Mouse (Mus musculus) heart, embryonic 14.5 days (tissue): ENCODE results near the gene Nfya. TPM values are rescaled to one million over a fixed set of nuclear protein-coding genes. Genes with fewer than 3 reads are reported as not detected.

Experiments
- ATAC-seq: fragments of 200-750 bp; cut with Nextera tagmentation; 2 replicates; pipeline ENCODE4 v1.8.0; 2017; ENCODE audit warnings: low read depth, moderate TSS enrichment; ENCODE audit not compliant: insufficient number of reproducible peaks, insufficient read depth, low FRiP score
- H3K27ac ChIP-seq, 2 experiments: fragments of 200-500 bp in 1 of 2; fragments of 300-500 bp in 1 of 2; sonication (generic) in 1 of 2; replicated peaks in 1 of 2; 2 replicates each; pipeline ENCODE4 v1.5.1; 2012 to 2014; ENCODE audit warnings: low read depth in 2 of 2, low read length in 2 of 2, control low read depth in 1 of 2, mild to moderate bottlenecking in 1 of 2, mixed read lengths in 1 of 2; ENCODE audit not compliant: control insufficient read depth in 1 of 2, insufficient read depth in 1 of 2
- H3K27me3 ChIP-seq: fragments of 300-500 bp; sonication (generic); 2 replicates; pipeline ENCODE4 v1.6.1; 2014; ENCODE audit warnings: mild to moderate bottlenecking, low read length, control low read depth; ENCODE audit not compliant: control insufficient read depth, insufficient read depth
- H3K36me3 ChIP-seq: fragments of 300-500 bp; sonication (generic); 2 replicates; pipeline ENCODE4 v1.6.1; 2014; ENCODE audit warnings: mild to moderate bottlenecking, control low read depth, low read length, mixed read lengths; ENCODE audit not compliant: control insufficient read depth, insufficient read depth
- H3K4me1 ChIP-seq, 2 experiments: fragments of 200-500 bp in 1 of 2; fragments of 300-500 bp in 1 of 2; sonication (generic) in 1 of 2; 2 replicates each; pipeline ENCODE4 v1.6.1; 2012 to 2014; ENCODE audit warnings: low read length in 2 of 2, control low read depth in 1 of 2, mixed read lengths in 1 of 2; ENCODE audit not compliant: control insufficient read depth in 2 of 2, insufficient read depth in 2 of 2
- H3K4me2 ChIP-seq: fragments of 300-500 bp; sonication (generic); 2 replicates; pipeline ENCODE4 v1.6.1; 2014; ENCODE audit warnings: mild to moderate bottlenecking, low read length
- H3K4me3 ChIP-seq, 2 experiments: fragments of 200-500 bp in 1 of 2; fragments of 300-500 bp in 1 of 2; sonication (generic) in 1 of 2; 2 replicates each; pipeline ENCODE4 v1.5.1; 2012 to 2014; ENCODE audit warnings: low read length in 2 of 2, mild to moderate bottlenecking in 2 of 2, control low read depth in 1 of 2, low read depth in 1 of 2, moderate library complexity in 1 of 2; ENCODE audit not compliant: control insufficient read depth in 1 of 2, insufficient read depth in 1 of 2
- H3K9ac ChIP-seq: fragments of 300-500 bp; sonication (generic); 2 replicates; pipeline ENCODE4 v1.6.1; 2014; ENCODE audit warnings: mild to moderate bottlenecking, low read length
- H3K9me3 ChIP-seq: fragments of 300-500 bp; sonication (generic); 2 replicates; pipeline ENCODE4 v1.6.1; 2016; ENCODE audit warnings: low read length, control low read depth; ENCODE audit not compliant: control insufficient read depth
- WGBS: fragments of 180-500 bp; shearing (Covaris S2); extraction: QIAGEN DNeasy Blood & Tissue Kit; methylation state at CpG from one replicate; pipeline ENCODE4 v1.1.7; 2014; 5-methylcytosine and 5-hydroxymethylcytosine counted together
- polyA plus RNA-seq: library from polyadenylated mRNA; unstranded; fragments of >200 nt; fragmentation: Nextera tagmentation; extraction: Ambion mirVana; gene quantifications from 2 replicates; pipeline ENCODE4 v1.2.1, GENCODE M21; 2014

Gene Nfya
- polyA plus RNA-seq, 1 experiment from 2014 or later: 13.5 TPM

DNA sequence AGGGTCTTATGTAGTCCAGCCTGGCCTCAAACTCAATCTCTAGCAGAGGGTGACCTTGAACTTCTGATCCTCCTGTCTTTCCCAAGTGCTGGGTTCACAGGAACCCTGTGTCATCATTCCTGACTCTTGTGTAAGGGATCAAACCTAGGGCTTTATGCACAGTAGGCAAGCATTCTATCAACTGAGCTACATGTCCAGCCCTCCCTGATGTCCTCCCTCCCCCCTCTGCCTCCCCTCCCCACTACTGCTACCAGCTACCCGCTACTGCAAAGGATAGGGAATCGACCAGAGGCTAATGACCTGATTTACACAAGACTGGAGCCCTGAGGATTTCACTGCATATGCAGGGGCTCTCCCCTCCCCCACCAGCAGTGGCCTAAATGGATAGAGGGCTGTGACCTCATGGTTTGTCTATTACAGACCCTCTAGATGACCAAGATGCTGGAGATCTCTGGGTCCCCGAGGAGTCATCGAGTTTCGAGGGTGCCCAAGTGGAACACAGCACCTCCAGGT, 59.0 kb downstream of the Nfya start:
- Histone ChIP-seq H3K9ac (no peak overlapping the region), H3K4me1 (no peaks in the 10 kb centered on the region), H3K4me3 (no peak overlapping the region), H3K4me2 (no peak overlapping the region), H3K27me3 (no peaks in the 10 kb centered on the region), H3K36me3 (no peaks in the 10 kb centered on the region), H3K27ac (no peak overlapping the region), H3K9me3 (no peaks in the 10 kb centered on the region)
- ATAC-seq: no peak
- 74% methylated on average over 5 of the region's 5 CpGs for WGBS

DNA sequence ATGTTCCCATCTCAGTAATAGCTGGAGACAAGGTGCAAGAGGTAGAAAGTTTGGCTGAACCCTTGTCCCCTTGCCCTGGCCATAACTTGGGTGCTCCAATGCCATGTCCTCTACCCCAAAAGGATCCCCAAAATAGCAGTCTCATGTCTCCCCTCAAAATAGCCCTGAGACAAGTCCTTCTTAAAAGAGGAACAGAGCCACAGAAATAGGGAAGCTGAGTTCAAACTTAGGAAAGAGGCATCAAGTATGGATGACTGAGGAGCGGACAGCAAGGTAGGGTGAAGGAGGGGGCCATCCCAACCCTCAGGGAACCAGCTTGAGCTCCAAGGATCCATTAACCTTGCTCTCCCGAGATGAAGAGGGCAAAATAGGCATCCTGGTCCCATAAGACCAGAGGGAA, 62.4 kb downstream of the Nfya start:
- no peaks in the 10 kb centered on the region for H3K27me3 ChIP-seq
- H3K9me3 ChIP-seq: no peaks in the 10 kb centered on the region
- H3K27ac ChIP-seq: no peak overlapping the region
- 59% methylated on average over 2 of the region's 2 CpGs for WGBS
- no peak overlapping the region for H3K4me2 ChIP-seq
- no peaks in the 10 kb centered on the region for H3K36me3 ChIP-seq
- no peaks in the 10 kb centered on the region for H3K4me1 ChIP-seq
- no peak for ATAC-seq
- H3K9ac ChIP-seq: no peak overlapping the region
- H3K4me3 ChIP-seq: no peak overlapping the region

DNA sequence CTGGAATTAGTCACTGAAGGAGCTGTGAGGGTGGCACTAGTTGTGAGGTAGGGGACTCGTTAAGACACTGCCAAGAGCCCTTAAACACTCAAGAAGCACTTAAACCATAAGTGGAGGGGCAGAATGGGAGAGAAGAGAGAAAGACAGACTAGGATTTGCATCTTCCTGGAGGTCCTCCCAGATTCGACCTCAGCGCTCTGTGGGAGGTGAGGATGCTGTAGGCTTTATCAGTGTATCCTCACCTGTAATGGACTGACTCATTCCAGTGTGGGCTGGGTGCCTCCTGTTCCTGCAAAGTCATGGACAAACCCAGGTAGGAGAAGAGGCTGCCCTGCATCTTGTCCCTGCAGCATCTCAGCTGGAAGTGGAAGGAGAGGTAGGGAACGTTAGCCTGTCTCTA, 62.9 kb downstream of the Nfya start:
- H3K36me3 ChIP-seq: no peaks in the 10 kb centered on the region

DNA sequence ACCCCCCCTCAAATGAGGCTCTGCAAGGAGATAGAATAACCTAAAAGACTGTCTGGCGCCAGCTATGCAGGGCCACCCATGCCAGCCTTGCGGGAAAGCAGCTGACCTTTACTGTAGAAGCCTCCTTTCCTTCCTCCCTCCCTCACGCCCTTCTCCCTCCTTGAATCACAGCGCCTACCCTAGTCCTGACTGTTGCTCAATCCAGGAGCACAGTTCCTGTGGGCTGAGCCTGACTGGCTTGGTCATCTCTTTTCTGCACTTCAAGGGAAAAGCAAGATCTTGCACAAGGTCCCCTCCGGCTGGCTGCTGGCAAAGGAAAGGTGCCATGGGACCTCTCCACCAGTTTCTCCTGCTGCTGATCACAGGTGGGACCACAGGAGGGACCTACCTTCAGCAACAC, 63.5 kb downstream of the Nfya start, which contains the start of gene Trem2:
TSS of gene Trem2 (plus strand) at position 171 of the 400 bp plus-strand sequence.
- 71% methylated on average over 5 of the region's 5 CpGs for WGBS
- H3K4me1 ChIP-seq: no peaks in the 10 kb centered on the region
- no peak within 1 kb of the TSS for H3K4me3 ChIP-seq
- H3K9ac ChIP-seq: no peak within 1 kb of the TSS
- ATAC-seq: no peak
- no peaks in the 10 kb centered on the region for H3K27me3 ChIP-seq
- no peaks in the 10 kb centered on the region for H3K9me3 ChIP-seq
- H3K27ac ChIP-seq: no peak within 1 kb of the TSS
- no peaks in the 10 kb centered on the region for H3K36me3 ChIP-seq
- H3K4me2 ChIP-seq: no peak within 1 kb of the TSS

More for the DNA sequence above, 62.9 kb downstream of the Nfya start:
- Histone ChIP-seq H3K4me2 (no peak overlapping the region), H3K4me3 (no peak overlapping the region), H3K27ac (no peak overlapping the region), H3K4me1 (no peaks in the 10 kb centered on the region), H3K9me3 (no peaks in the 10 kb centered on the region), H3K27me3 (no peaks in the 10 kb centered on the region), H3K9ac (no peak overlapping the region)
- 55% methylated on average over 4 of the region's 4 CpGs for WGBS
- no peak for ATAC-seq

DNA sequence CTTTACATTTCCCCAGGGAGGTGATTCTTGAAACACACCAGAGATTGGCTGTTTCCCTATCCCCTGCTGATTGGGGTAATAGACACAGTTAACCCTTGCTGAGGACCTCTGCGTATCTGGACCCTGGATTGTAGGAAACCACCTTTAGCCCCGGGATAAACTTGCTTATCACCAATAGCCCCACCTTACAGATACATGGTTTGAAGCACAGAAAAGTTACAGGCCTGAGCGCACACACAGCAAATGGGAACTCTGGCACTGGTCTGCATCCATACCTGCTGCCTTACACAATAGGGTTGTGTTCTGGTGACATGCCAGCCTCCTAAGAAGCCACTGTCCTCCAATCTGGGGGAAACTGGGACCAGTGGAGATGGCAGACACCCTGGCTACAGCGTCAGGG, 63.9 kb downstream of the Nfya start:
- Histone ChIP-seq H3K27me3 (no peaks in the 10 kb centered on the region), H3K9ac (no peak overlapping the region), H3K4me3 (no peak overlapping the region), H3K9me3 (no peaks in the 10 kb centered on the region), H3K27ac (no peak overlapping the region), H3K4me2 (no peak overlapping the region), H3K4me1 (no peaks in the 10 kb centered on the region), H3K36me3 (no peaks in the 10 kb centered on the region)
- 67% methylated on average over 4 of the region's 4 CpGs for WGBS
- no peak for ATAC-seq

DNA sequence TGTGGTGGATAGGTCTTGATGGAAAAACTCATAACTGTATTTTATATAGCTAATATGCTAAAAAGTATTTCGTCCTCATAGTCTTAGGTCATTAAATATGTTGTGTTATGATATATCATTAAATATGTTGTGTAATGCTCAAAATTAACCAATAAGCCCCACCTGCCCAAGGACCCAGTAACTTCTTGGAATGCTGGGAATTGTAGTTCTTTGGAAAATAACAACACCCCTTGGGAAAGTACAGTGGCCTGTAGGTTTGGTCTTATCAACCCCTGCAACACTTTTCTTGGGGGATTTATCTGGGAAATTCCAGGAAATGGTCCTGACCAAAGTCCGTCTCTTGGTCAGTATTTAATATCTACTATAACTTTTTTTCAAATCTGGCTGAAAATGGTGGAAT, 66.6 kb downstream of the Nfya start:
- 76% methylated on average over 2 of the region's 2 CpGs for WGBS
- no peak for ATAC-seq
- H3K4me2 ChIP-seq: no peak overlapping the region
- H3K27me3 ChIP-seq: no peaks in the 10 kb centered on the region
- H3K4me1 ChIP-seq: peaks cover 0 to 2% of the 10 kb centered on the region in 2 experiments; a peak in 1 of 4 replicates
- H3K9me3 ChIP-seq: no peaks in the 10 kb centered on the region
- no peak overlapping the region for H3K9ac ChIP-seq
- no peak overlapping the region for H3K27ac ChIP-seq
- H3K36me3 ChIP-seq: no peaks in the 10 kb centered on the region
- H3K4me3 ChIP-seq: no peak overlapping the region

DNA sequence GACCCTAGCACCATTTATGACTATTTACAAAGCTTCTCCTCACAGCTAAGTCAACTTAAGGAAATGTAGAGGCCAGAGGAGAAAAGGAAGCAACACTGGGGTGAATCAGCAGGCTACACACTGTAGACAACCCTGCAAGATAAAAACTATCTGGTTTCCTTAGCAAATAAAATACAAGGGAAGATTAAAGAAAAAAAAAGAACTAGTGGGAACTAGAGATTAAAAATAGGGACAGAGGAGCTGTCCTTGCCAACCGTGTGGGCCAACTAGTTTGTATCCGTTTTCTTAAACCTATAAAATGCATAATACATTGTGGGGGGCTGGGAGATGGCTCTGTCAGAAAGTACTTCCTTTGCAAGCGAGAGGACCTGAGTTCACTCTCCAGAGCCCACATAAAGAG, 67.8 kb downstream of the Nfya start:
- no peak overlapping the region for H3K4me2 ChIP-seq
- H3K36me3 ChIP-seq: no peaks in the 10 kb centered on the region
- no peaks in the 10 kb centered on the region for H3K27me3 ChIP-seq
- peaks cover 0 to 2% of the 10 kb centered on the region in 2 experiments; a peak in 1 of 4 replicates for H3K4me1 ChIP-seq
- no peak overlapping the region for H3K9ac ChIP-seq
- no peaks in the 10 kb centered on the region for H3K9me3 ChIP-seq
- H3K4me3 ChIP-seq: no peak overlapping the region
- WGBS: 53% methylated on average over 3 of the region's 3 CpGs
- no peak for ATAC-seq
- H3K27ac ChIP-seq: no peak overlapping the region

DNA sequence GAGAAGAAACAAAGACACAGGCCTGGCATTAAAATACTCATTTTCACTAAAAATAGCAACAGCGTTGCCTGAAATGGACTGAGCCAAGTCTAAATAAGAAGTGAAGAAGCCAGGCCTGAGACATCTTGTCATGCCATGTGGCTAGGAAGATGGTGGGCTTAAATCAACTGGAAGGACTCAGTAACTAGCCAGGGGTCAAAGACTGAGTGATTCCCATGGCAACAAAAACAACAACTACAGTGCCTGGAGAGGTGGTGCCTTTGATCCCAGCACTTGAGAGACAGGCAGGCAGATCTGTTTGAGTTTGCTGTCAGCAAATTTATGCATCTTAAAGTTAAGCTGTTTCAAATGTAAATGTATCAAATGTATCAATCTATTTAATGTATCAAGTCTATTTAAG, 69.4 kb downstream of the Nfya start:
- H3K36me3 ChIP-seq: no peaks in the 10 kb centered on the region
- no peak overlapping the region for H3K4me2 ChIP-seq
- no peaks in the 10 kb centered on the region for H3K27me3 ChIP-seq
- WGBS: 68% methylated on average over 1 of the region's 1 CpGs
- H3K9ac ChIP-seq: no peak overlapping the region
- H3K4me1 ChIP-seq: peaks cover 0 to 2% of the 10 kb centered on the region in 2 experiments; a peak in 1 of 4 replicates
- no peak for ATAC-seq
- H3K4me3 ChIP-seq: no peak overlapping the region
- H3K27ac ChIP-seq: no peak overlapping the region
- H3K9me3 ChIP-seq: no peaks in the 10 kb centered on the region
